Mouse (Mus musculus) olfactory bulb, adult 2 months (tissue): Measurements from ENCODE around the gene Akr1b8. TPM values are rescaled to one million over a fixed set of nuclear protein-coding genes. Genes with fewer than 3 reads are reported as not detected.
"Not testable (repeated sequence)": the region's sequence is repeated elsewhere in the genome, so short reads cannot be mapped to it uniquely, and the experiment has no call there.

Experiments used
- H3K27ac ChIP-seq: fragments of 200-500 bp; 2 replicates; pipeline ENCODE4 v1.5.1; 2012; ENCODE audit warnings: low read depth, low read length; ENCODE audit not compliant: insufficient read depth
- H3K4me1 ChIP-seq: fragments of 200-500 bp; 2 replicates; pipeline ENCODE4 v1.6.1; 2012; ENCODE audit warnings: low read length; ENCODE audit not compliant: control insufficient read depth, insufficient read depth
- H3K4me3 ChIP-seq: fragments of 200-500 bp; 2 replicates; pipeline ENCODE4 v1.5.1; 2012; ENCODE audit warnings: mild to moderate bottlenecking, low read depth, low read length, moderate library complexity; ENCODE audit not compliant: insufficient read depth
- CTCF ChIP-seq: fragments of 200-500 bp; IDR thresholded peaks from 2 replicates; pipeline ENCODE4 v1.5.1; 2012; ENCODE audit warnings: low read depth, mild to moderate bottlenecking, low read length, moderate library complexity; ENCODE audit not compliant: insufficient read depth
- POLR2A ChIP-seq: fragments of 200-500 bp; IDR thresholded peaks from 2 replicates; pipeline ENCODE4 v1.6.1; 2012; ENCODE audit warnings: mild to moderate bottlenecking, low read depth, low read length, moderate library complexity; ENCODE audit not compliant: insufficient read depth
- WGBS: fragments of 180-500 bp; shearing (Covaris S2); methylation state at CpG from one replicate; pipeline ENCODE4 v1.1.7; 2018; 5-methylcytosine and 5-hydroxymethylcytosine counted together
- polyA plus RNA-seq: library from polyadenylated mRNA; stranded (reverse); fragments of >200 nt; gene quantifications from 2 replicates; pipeline ENCODE4 v1.2.4, GENCODE M21; 2012; ENCODE audit warnings: low replicate concordance; ENCODE audit not compliant: missing spikeins, insufficient read depth, insufficient read length

Gene Akr1b8
- polyA plus RNA-seq, 1 experiment: not detected

- 34% methylated on average over 9 of the region's 9 CpGs for WGBS
- TF ChIP-seq POLR2A (no peak), CTCF (no peak)
- peaks cover 3% of the 10 kb centered on the region; the same call in 1 of the 2 replicates for H3K4me1 ChIP-seq
- H3K27ac ChIP-seq: no peak overlapping the region
- H3K4me3 ChIP-seq: no peak overlapping the region
Measured at GRCm38 (mm10) chr6:34344935-34345334, 9.0 kb upstream of the Akr1b8 start.

GRCm38 (mm10) chr6:34346096-34346898 is 7.6 kb upstream of the Akr1b8 start:
- 40% methylated on average over 14 of the region's 14 CpGs for WGBS
- Histone ChIP-seq H3K27ac (no peak overlapping the region), H3K4me3 (no peak overlapping the region), H3K4me1 (peaks cover 3% of the 10 kb centered on the region; the same call in 1 of the 2 replicates)
- TF ChIP-seq POLR2A (no peak), CTCF (peak; percentile 88)

- H3K4me1 ChIP-seq: peaks cover 3% of the 10 kb centered on the region; the same call in 1 of the 2 replicates
- WGBS: 85% methylated on average over 12 of the region's 12 CpGs
- TF ChIP-seq CTCF: no peak
- TF ChIP-seq POLR2A: no peak
- no peak overlapping the region for H3K4me3 ChIP-seq
- no peak overlapping the region for H3K27ac ChIP-seq
Measured at GRCm38 (mm10) chr6:34350037-34350699, 3.8 kb upstream of the Akr1b8 start.

- H3K27ac ChIP-seq, H3K4me3 ChIP-seq: not testable (repeated sequence)
- WGBS: 54% methylated on average over 10 of the region's 10 CpGs
Measured at GRCm38 (mm10) chr6:34351481-34351880, 2.4 kb upstream of the Akr1b8 start.

GRCm38 (mm10) chr6:34352401-34352800 is 1.5 kb upstream of the Akr1b8 start:
- no peaks in the 10 kb centered on the region for H3K4me1 ChIP-seq
- no peak overlapping the region for H3K27ac ChIP-seq
- TF ChIP-seq CTCF (no peak), POLR2A (no peak)
- 98% methylated on average over 3 of the region's 3 CpGs for WGBS
- no peak overlapping the region for H3K4me3 ChIP-seq

More at GRCm38 (mm10) chr6:34351481-34351880, 2.4 kb upstream of the Akr1b8 start:
- H3K4me1 ChIP-seq: not testable (repeated sequence)

- H3K4me1 ChIP-seq: no peaks in the 10 kb centered on the region
- TF ChIP-seq POLR2A (no peak), CTCF (no peak)
- whole genome bisulfite sequencing: 86% methylated on average over 8 of the region's 8 CpGs
- no peak overlapping the region for H3K27ac ChIP-seq
- no peak overlapping the region for H3K4me3 ChIP-seq
Measured at GRCm38 (mm10) chr6:34354354-34355348, 732 bp downstream of the Akr1b8 start.

- 90% methylated on average over 6 of the region's 6 CpGs for WGBS
- H3K4me1 ChIP-seq: no peaks in the 10 kb centered on the region
Measured at GRCm38 (mm10) chr6:34355349-34355747, 1.4 kb downstream of the Akr1b8 start.

GRCm38 (mm10) chr6:34355841-34356240 is 1.9 kb downstream of the Akr1b8 start:
- 83% methylated on average over 9 of the region's 9 CpGs for WGBS
- H3K27ac ChIP-seq: no peak overlapping the region
- H3K4me1 ChIP-seq: no peaks in the 10 kb centered on the region
- no peak for TF ChIP-seq CTCF
- no peak for TF ChIP-seq POLR2A
- H3K4me3 ChIP-seq: no peak overlapping the region

More at GRCm38 (mm10) chr6:34355349-34355747, 1.4 kb downstream of the Akr1b8 start:
- no peak overlapping the region for H3K4me3 ChIP-seq
- H3K27ac ChIP-seq: no peak overlapping the region
- TF ChIP-seq CTCF: no peak
- no peak for TF ChIP-seq POLR2A

GRCm38 (mm10) chr6:34364217-34365136 is 10.6 kb downstream of the Akr1b8 start:
- Histone ChIP-seq H3K4me3 (no peak overlapping the region), H3K4me1 (no peaks in the 10 kb centered on the region), H3K27ac (no peak overlapping the region)
- 82% methylated on average over 12 of the region's 12 CpGs for WGBS
- no peak for TF ChIP-seq CTCF
- no peak for TF ChIP-seq POLR2A
